Mouse (Mus musculus): ENCODE results near the gene Gm10073.

- no peak for TF ChIP-seq GATA1 (IDR thresholded peaks at IDR 0.05; ENCODE audit: low read length)
- TF ChIP-seq TAL1 (IDR thresholded peaks at IDR 0.05; ENCODE audit: low read length), result no peak
Measured at GRCm38 (mm10) chr8:106561097-106561865, 12.0 kb downstream of the Gm10073 start.

Data from erythroblast, embryonic 14.5 days (primary cell).